Mouse (Mus musculus): ENCODE data around the gene Sesn3. TPM values are rescaled to one million over a fixed set of nuclear protein-coding genes. Genes with fewer than 3 reads are reported as not detected.
"Not testable (repeated sequence)": the region's sequence is repeated elsewhere in the genome, so short reads cannot be mapped to it uniquely, and the experiment has no call there.

Sesn3 gene
- polyA plus RNA-seq, 1 experiment from 2014 or later: 15.5 TPM

DNA sequence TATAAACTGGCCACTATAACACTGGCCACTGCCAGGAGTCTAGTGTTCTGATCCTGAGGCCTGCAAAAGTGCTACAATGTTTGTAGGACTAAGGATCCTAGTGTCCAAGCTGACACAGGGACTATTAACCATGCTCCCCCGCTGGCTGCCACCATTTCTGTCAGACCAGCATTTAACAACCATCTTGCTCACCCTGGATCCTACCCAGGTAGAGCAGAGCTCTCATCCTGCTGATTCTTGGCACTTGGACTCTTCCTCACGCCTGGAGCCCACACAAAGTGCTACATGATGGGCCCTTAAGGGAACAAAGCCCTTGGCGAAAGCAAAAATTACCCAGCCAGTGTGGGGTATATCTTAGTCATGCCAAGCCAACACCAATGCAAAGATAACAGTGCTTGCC is 62.0 kb downstream of the Sesn3 start:
- no peaks in the 10 kb centered on the region for H3K27me3 ChIP-seq
- H3K27ac ChIP-seq: no peak overlapping the region
- no peak overlapping the region for H3K9ac ChIP-seq
- H3K4me3 ChIP-seq: no peak overlapping the region
- no peaks in the 10 kb centered on the region for H3K9me3 ChIP-seq (replicated peaks)
- no peak for ATAC-seq
- 0 out of 2 replicates have a peak, but pooled peaks cover 6% of the 10 kb centered on the region for H3K36me3 ChIP-seq (ENCODE audit: poor library complexity, severe bottlenecking)
- WGBS: 85% methylated on average over 3 of the region's 3 CpGs
- H3K4me1 ChIP-seq: no peaks in the 10 kb centered on the region
- H3K4me2 ChIP-seq: no peak overlapping the region

DNA sequence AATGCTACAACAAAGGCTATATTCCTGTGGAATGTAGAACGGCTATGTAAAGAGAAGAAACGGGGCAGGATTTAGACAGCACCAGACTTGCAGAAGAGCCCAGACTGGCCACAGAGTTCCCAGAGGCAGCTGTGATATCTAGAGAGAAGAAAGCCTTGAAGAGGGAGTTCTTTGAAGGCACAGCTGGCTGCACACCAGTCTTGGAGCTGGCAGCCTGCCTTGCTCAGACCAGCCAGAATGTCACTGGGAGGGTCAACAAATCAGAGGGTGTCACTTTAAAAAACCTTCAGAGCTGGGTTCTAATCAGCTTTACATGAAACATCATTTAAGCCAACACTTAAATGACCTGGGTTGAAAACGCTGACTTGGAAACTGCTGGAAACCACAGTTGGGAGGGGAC is 63.8 kb downstream of the Sesn3 start:
- H3K9me3 ChIP-seq (replicated peaks): no peaks in the 10 kb centered on the region
- H3K36me3 ChIP-seq (ENCODE audit: poor library complexity, severe bottlenecking): no peaks in the 10 kb centered on the region
- no peak overlapping the region for H3K4me3 ChIP-seq
- H3K4me1 ChIP-seq: no peaks in the 10 kb centered on the region
- WGBS: 81% methylated on average over 3 of the region's 3 CpGs
- no peak overlapping the region for H3K4me2 ChIP-seq
- no peak overlapping the region for H3K27ac ChIP-seq
- no peak for ATAC-seq
- no peaks in the 10 kb centered on the region for H3K27me3 ChIP-seq
- H3K9ac ChIP-seq: no peak overlapping the region

DNA sequence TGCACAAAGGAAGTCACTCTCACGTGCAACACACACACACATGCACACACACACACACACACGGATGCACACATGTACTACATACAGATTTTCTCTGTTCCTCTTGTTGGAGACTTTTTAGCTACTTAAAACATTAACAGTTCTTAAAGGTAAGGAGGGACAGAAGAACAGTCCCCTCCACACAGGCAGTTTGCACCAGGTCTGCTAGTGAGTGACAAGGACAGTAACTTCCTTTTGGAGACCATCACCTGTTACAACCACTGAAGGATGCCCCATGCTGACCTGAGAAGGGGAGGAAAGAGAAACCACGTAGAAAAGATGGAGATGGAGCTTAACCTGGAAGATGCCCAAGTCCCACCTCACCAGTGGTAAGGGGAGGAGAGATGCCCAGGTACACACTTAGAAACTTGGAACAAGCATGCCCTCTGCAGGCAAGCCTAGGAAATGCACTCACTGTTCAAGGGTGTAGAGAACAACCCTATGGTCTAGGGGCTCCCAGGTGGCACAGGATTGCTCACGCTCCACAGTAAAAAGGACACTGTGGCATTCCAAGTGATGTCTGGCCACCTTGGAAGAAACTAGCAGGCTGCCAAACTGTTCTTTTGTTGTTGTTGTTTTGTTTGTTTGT is 67.3 kb downstream of the Sesn3 start:
- no peak overlapping the region for H3K4me3 ChIP-seq
- no peaks in the 10 kb centered on the region for H3K4me1 ChIP-seq
- ATAC-seq: peak; percentile 94
- H3K27ac ChIP-seq: no peak overlapping the region
- no peaks in the 10 kb centered on the region for H3K36me3 ChIP-seq (ENCODE audit: poor library complexity, severe bottlenecking)
- H3K9ac ChIP-seq: no peak overlapping the region
- WGBS: 53% methylated on average over 4 of the region's 4 CpGs
- H3K27me3 ChIP-seq: no peaks in the 10 kb centered on the region
- H3K4me2 ChIP-seq: no peak overlapping the region
- no peaks in the 10 kb centered on the region for H3K9me3 ChIP-seq (replicated peaks)

DNA sequence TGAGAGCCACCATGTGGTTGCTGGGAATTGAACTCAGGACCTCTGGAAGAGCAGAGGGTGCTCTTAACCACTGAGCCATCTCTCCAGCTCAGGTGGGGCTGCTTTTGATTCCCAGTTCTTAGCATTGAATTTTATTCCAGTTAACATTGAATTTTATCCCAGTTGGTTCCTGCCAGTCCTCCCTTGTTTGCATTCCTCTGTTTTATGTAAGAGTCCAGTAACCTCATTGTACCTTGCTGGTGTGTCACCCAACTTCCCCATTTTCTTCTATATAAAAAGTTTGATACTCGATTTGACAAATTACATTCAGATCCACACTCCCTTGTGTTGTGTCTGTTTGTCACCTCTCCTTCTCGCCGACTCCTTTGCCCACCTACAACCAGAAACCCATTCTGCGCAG is 71.0 kb downstream of the Sesn3 start:
- H3K27ac ChIP-seq; H3K4me3 ChIP-seq; H3K36me3 ChIP-seq (ENCODE audit: poor library complexity, severe bottlenecking); H3K4me1 ChIP-seq; H3K27me3 ChIP-seq; ATAC-seq; H3K9me3 ChIP-seq (replicated peaks); H3K9ac ChIP-seq; H3K4me2 ChIP-seq: not testable (repeated sequence)
- WGBS: 89% methylated on average over 4 of the region's 4 CpGs

DNA sequence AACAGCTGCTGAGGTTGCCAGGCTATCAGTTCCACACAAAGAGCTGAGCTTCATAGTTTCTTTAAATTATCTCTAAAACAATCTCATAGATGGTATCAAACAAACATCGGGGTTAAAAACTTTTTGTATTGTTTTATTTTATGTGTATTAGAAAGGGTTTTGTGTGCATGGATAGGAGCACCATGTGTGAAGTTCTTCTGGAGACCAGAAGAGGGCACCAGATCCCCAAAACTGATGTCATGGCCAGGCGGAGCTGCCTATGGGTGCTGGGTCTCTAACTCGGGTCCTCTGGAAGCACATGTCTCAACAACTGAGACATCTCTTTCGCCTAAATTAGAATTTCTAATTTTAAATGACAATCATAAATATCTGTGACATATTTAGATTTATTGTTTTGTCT is 73.5 kb downstream of the Sesn3 start:
- H3K4me3 ChIP-seq: no peak overlapping the region
- no peak overlapping the region for H3K9ac ChIP-seq
- 60% methylated on average over 4 of the region's 4 CpGs for WGBS
- no peak overlapping the region for H3K27ac ChIP-seq
- H3K4me1 ChIP-seq: no peaks in the 10 kb centered on the region
- no peaks in the 10 kb centered on the region for H3K9me3 ChIP-seq (replicated peaks)
- no peak for ATAC-seq
- no peaks in the 10 kb centered on the region for H3K36me3 ChIP-seq (ENCODE audit: poor library complexity, severe bottlenecking)
- H3K27me3 ChIP-seq: no peaks in the 10 kb centered on the region
- no peak overlapping the region for H3K4me2 ChIP-seq

DNA sequence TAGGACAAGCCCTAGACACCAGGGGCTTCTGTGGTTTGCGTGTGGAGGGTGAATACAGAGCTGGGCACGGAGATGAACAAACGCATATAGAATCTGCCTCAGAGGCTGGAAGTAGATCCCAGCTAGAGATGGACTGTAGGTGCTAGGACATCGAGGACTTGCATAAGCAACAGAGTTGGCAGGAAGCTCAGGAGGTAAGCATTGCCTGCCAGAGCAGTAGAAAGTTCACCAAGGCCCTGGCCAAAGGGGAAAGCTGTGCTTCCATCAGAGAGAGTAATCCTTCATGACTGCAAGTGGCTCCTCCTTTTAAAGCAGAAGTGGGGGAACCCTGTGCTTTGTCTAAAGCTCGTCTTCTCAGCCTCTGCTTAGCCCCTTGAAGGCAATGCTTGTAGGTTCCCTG is 74.5 kb downstream of the Sesn3 start:
- Histone ChIP-seq H3K4me3 (no peak overlapping the region), H3K9me3 (replicated peaks) (no peaks in the 10 kb centered on the region), H3K4me2 (no peak overlapping the region), H3K27me3 (no peaks in the 10 kb centered on the region), H3K36me3 (ENCODE audit: poor library complexity, severe bottlenecking) (no peaks in the 10 kb centered on the region), H3K4me1 (no peaks in the 10 kb centered on the region), H3K27ac (no peak overlapping the region), H3K9ac (no peak overlapping the region)
- WGBS: 84% methylated on average over 5 of the region's 5 CpGs
- no peak for ATAC-seq

DNA sequence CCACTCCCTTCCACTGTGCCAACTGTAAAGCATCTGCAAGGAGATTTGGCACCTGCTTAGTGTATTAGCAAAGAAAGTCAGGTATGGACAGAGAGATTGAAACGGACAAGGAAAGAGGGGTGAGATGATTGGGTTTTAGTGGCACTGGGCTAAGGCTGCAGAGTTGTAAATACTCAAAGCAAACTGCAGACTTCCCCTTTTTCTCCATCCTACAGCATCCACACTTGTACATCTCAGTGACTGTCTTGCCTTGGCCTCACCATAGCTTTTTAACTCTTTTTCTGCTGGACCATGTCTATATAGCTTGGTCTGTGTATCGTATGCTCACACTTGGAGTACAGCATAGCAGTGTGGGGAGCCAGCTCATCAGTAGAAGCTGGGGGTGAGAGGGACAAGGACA is 75.9 kb downstream of the Sesn3 start:
- Histone ChIP-seq H3K36me3 (ENCODE audit: poor library complexity, severe bottlenecking) (no peaks in the 10 kb centered on the region), H3K27ac (no peak overlapping the region), H3K4me1 (peaks cover 5% of the 10 kb centered on the region; the same call in 1 of the 2 replicates), H3K9me3 (replicated peaks) (no peaks in the 10 kb centered on the region), H3K4me3 (no peak overlapping the region), H3K9ac (no peak overlapping the region), H3K4me2 (no peak overlapping the region), H3K27me3 (no peaks in the 10 kb centered on the region)
- no peak for ATAC-seq
- WGBS: 87% methylated on average over 2 of the region's 2 CpGs

DNA sequence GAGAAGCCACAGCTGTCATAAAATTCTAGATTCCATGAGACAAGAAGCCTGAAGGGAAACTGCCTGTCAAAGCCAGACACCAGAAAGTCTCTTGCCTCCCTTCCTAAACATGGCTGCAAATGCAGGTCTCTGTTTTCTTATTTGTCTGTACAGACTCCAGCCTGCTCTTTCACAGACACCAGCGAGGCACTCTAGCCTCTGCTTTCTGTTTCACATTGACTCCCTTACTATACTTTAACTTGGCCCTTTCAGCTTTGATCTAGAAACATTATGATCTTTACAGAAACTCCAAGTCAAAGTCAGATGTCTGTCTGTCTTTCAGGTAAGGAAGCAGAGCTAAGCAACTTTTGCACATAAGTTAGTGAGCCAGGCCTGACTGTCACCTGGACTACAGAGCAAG is 77.5 kb downstream of the Sesn3 start:
- no peak for ATAC-seq
- Histone ChIP-seq H3K4me3 (no peak overlapping the region), H3K9me3 (replicated peaks) (no peaks in the 10 kb centered on the region), H3K27me3 (no peaks in the 10 kb centered on the region), H3K27ac (no peak overlapping the region), H3K36me3 (ENCODE audit: poor library complexity, severe bottlenecking) (no peaks in the 10 kb centered on the region), H3K9ac (no peak overlapping the region), H3K4me2 (no peak overlapping the region), H3K4me1 (peaks cover 5% of the 10 kb centered on the region; the same call in 1 of the 2 replicates)
- WGBS: 84% methylated on average over 1 of the region's 1 CpGs

DNA sequence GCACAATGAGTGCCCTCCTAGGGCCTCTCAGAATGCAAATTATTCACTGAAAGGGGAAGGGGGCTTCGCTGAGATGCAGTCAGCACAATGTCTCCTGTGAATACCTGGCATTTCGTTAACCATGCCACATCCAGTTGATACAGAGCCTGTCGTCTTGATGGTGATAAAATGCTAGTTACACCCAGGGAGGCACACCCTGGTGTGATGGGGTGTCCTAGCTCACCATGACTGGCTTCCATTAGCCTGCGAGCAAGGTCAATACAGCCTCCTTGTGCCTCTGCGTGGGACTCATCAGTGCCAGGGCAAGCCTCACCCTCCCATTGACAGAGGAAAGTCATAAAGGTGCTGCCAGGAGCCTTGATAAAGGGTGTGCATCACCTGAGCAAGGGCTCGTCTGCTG is 80.0 kb downstream of the Sesn3 start:
- 56% methylated on average over 6 of the region's 6 CpGs for WGBS
- peaks cover 5% of the 10 kb centered on the region; the same call in 1 of the 2 replicates for H3K4me1 ChIP-seq
- no peaks in the 10 kb centered on the region for H3K27me3 ChIP-seq

DNA sequence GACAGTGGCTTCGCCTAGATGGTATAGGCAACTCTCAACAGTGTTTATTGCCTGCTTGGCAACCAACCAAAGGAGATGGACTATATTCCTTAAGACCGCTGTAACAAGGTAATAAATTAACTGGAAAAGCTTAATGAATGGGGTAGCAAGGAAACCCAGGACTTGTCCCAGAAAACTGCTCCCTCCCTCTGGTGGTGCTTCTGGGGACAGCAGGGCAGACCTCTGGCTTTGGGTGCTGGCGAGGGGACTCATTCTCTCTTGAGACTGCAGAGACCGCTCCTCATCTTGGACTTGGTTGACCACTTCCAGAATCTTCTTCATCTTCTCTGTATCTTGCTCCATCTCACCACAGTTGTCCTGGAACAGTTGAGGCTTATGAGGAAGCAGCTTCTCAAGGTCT is 82.2 kb downstream of the Sesn3 start:
- H3K27me3 ChIP-seq: no peaks in the 10 kb centered on the region
- H3K36me3 ChIP-seq (ENCODE audit: poor library complexity, severe bottlenecking): no peaks in the 10 kb centered on the region
- peaks cover 5% of the 10 kb centered on the region; the same call in 1 of the 2 replicates for H3K4me1 ChIP-seq
- H3K4me3 ChIP-seq: no peak overlapping the region
- H3K27ac ChIP-seq: no peak overlapping the region
- ATAC-seq: no peak
- no peak overlapping the region for H3K4me2 ChIP-seq
- H3K9me3 ChIP-seq (replicated peaks): no peaks in the 10 kb centered on the region
- WGBS: 82% methylated on average over 4 of the region's 4 CpGs
- H3K9ac ChIP-seq: no peak overlapping the region

More for the DNA sequence above, 80.0 kb downstream of the Sesn3 start:
- Histone ChIP-seq H3K36me3 (ENCODE audit: poor library complexity, severe bottlenecking) (no peaks in the 10 kb centered on the region), H3K27ac (no peak overlapping the region), H3K9me3 (replicated peaks) (no peaks in the 10 kb centered on the region), H3K4me2 (no peak overlapping the region), H3K4me3 (no peak overlapping the region), H3K9ac (no peak overlapping the region)
- no peak for ATAC-seq

DNA sequence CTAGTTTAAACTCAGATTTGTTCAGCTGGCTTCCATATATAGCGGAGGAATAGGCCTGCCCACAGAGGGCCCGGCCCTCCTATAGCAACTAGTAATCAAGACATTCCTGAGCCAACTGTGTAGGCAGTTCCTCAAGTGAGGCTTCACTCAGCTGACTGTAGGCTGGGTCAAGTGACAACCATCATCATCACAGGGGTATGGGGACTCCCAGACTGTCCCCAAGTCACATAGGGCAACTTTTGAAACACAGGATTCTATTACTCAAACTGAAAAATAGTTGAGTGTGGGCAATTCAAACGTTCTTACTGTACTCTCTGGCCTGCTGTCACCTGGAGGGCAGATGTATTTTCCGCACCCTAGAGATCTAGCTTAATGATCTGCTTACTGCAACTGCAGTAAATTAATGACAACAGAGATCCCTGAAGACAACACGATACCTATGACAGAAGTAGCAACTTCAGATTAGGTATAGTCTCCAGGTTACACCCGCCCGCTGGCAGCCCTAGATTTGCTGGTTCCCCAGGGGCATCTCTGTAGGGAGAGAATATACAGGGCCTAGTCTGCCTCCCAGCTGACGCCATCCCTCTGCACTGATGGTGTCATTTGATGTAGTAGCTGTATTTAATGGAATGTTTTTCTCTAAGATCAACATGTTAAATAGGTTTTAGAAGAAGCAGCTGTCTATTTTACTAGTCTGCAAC is 87.4 kb downstream of the Sesn3 start:
- H3K4me3 ChIP-seq: no peak overlapping the region
- H3K27ac ChIP-seq: no peak overlapping the region
- no peak overlapping the region for H3K9ac ChIP-seq
- 92% methylated on average over 8 of the region's 8 CpGs for WGBS
- no peaks in the 10 kb centered on the region for H3K36me3 ChIP-seq (ENCODE audit: poor library complexity, severe bottlenecking)
- no peak for ATAC-seq
- no peaks in the 10 kb centered on the region for H3K27me3 ChIP-seq
- H3K4me2 ChIP-seq: no peak overlapping the region
- H3K4me1 ChIP-seq: no peaks in the 10 kb centered on the region
- no peaks in the 10 kb centered on the region for H3K9me3 ChIP-seq (replicated peaks)

DNA sequence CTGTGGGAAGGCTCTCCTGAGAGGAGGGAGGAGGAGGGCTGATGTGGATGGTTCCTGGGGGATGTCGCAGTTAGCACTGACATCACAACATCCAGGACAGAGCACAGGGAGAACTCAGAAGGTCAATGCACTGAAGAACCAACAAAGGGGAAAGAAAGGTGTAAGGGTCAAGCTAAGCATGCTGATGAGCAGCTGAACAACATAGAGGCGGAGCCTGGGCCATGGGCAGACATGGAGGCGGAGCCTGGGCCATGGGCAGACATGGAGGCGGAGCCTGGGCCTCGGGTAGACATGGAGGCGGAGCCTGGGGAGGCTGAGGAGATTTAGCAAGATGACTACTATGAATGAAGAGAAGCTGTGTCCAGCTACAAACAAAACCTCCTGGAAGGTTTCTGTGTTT is 88.7 kb downstream of the Sesn3 start:
- no peak for ATAC-seq

DNA sequence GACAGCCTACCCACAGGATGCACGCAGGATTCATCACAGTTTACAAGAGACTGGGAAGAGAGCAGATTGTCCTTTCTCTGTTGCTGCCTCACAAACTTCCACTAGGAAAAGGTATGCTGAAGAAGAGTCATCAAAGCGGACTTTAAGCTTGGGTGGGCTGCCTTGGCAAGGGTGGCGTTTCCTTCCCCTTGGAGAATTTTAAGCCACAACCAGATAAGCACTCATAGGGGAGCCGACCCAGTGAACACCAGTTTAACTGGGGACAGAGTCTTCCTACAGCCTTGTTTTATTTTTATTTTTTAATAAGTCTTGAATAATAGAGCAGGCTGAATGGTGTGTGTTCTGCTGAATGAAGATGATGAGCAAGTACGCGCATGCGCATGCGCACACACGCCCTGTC is 89.9 kb downstream of the Sesn3 start:
- no peaks in the 10 kb centered on the region for H3K27me3 ChIP-seq
- 94% methylated on average over 9 of the region's 9 CpGs for WGBS
- no peak overlapping the region for H3K4me3 ChIP-seq
- H3K4me1 ChIP-seq: no peaks in the 10 kb centered on the region
- no peak for ATAC-seq
- H3K27ac ChIP-seq: no peak overlapping the region
- H3K4me2 ChIP-seq: no peak overlapping the region
- no peaks in the 10 kb centered on the region for H3K36me3 ChIP-seq (ENCODE audit: poor library complexity, severe bottlenecking)
- no peaks in the 10 kb centered on the region for H3K9me3 ChIP-seq (replicated peaks)
- no peak overlapping the region for H3K9ac ChIP-seq

More for the DNA sequence above, 88.7 kb downstream of the Sesn3 start:
- no peaks in the 10 kb centered on the region for H3K9me3 ChIP-seq (replicated peaks)
- H3K4me3 ChIP-seq: no peak overlapping the region
- H3K4me2 ChIP-seq: no peak overlapping the region
- no peak overlapping the region for H3K27ac ChIP-seq
- no peaks in the 10 kb centered on the region for H3K4me1 ChIP-seq
- H3K27me3 ChIP-seq: no peaks in the 10 kb centered on the region
- H3K36me3 ChIP-seq (ENCODE audit: poor library complexity, severe bottlenecking): no peaks in the 10 kb centered on the region
- WGBS: 86% methylated on average over 6 of the region's 6 CpGs
- no peak overlapping the region for H3K9ac ChIP-seq

Data from forebrain, embryonic 13.5 days (tissue).